Mouse (Mus musculus): ENCODE measurements at regions not wholly inside any gene's neighbourhood (a gene's known extent, or its start where the extent isn't known, plus 50 kb on each side); places are given as distances from the start of the nearest gene placed in this dataset.

- TF ChIP-seq ETS1 (IDR thresholded peaks at IDR 0.05; ENCODE audit: low read depth, low read length) (no peak), NELFE (IDR thresholded peaks at IDR 0.05; ENCODE audit: low read depth, low read length) (no peak), USF1 (IDR thresholded peaks at IDR 0.05; ENCODE audit: low read depth, low read length) (no peak), E2F4 (IDR thresholded peaks at IDR 0.05; ENCODE audit: borderline replicate concordance, low read depth, low read length) (no peak), MYB (IDR thresholded peaks at IDR 0.05; ENCODE audit: low read depth, low read length) (no peak), BHLHE40 (IDR thresholded peaks at IDR 0.05; ENCODE audit: borderline replicate concordance, low read depth, low read length) (no peak), GATA1 (IDR thresholded peaks at IDR 0.05; ENCODE audit: low read depth, low read length) (no peak), MXI1 (IDR thresholded peaks at IDR 0.05; ENCODE audit: low read depth, low read length) (no peak), NRF1 (IDR thresholded peaks at IDR 0.05; ENCODE audit: insufficient read depth, low read depth, low read length, poor library complexity, severe bottlenecking) (no peak), KAT2A (conservative IDR thresholded peaks at IDR 0.05; ENCODE audit: low read depth, low read length) (no peak), CTCF (IDR thresholded peaks at IDR 0.05 in 2 of 3, conservative IDR thresholded peaks at IDR 0.05 in 1 of 3; ENCODE audit: control insufficient read depth in 1 of 3, insufficient read depth in 1 of 3, low read depth in 2 of 3, low read length in 3 of 3, poor library complexity in 1 of 3, severe bottlenecking in 1 of 3) (no peak), CHD2 (IDR thresholded peaks at IDR 0.05; ENCODE audit: low read length) (no peak), TAL1 (IDR thresholded peaks at IDR 0.05; ENCODE audit: low read length) (no peak), RCOR1 (IDR thresholded peaks at IDR 0.05; ENCODE audit: low read depth, low read length) (no peak), ZMIZ1 (IDR thresholded peaks at IDR 0.05; ENCODE audit: low read depth, low read length) (no peak), POLR2AphosphoS2 (IDR thresholded peaks at IDR 0.05; ENCODE audit: low read length) (no peak)
- Histone ChIP-seq H3K9ac (ENCODE audit: control insufficient read depth, low read depth, low read length, poor library complexity, severe bottlenecking) (no peak overlapping the region), H3K27me3 (ENCODE audit: control insufficient read depth in 1 of 2, insufficient read depth in 2 of 2, low read length in 2 of 2) (no peaks in the 10 kb centered on the region)
These were observed 80.8 kb upstream of the Gria3 start for GRCm38 (mm10) chrX:41319896-41320295.

More at GRCm38 (mm10) chrX:41319896-41320295, 80.8 kb upstream of the Gria3 start:
- H3K36me3 ChIP-seq (ENCODE audit: control insufficient read depth in 1 of 2, insufficient read depth in 2 of 2, low read length in 2 of 2) = no peaks in the 10 kb centered on the region; a peak in 1 of 4 replicates
- no peaks in the 10 kb centered on the region for H3K9me3 ChIP-seq (replicated peaks; ENCODE audit: insufficient read depth, low read length)
- no peak for DNase-seq (ENCODE audit: low read depth, low spot score)
- no peaks in the 10 kb centered on the region for H3K79me2 ChIP-seq (ENCODE audit: control insufficient read depth, insufficient read depth, low read length, poor library complexity)
- H3K27ac ChIP-seq (ENCODE audit: control insufficient read depth, low read depth, low read length) = no peak overlapping the region
- H3K4me1 ChIP-seq (ENCODE audit: control insufficient read depth in 1 of 2, insufficient read depth in 2 of 2, low read length in 2 of 2) = peaks cover 0 to 3% of the 10 kb centered on the region in 2 experiments; a peak in 1 of 4 replicates
- H3K4me3 ChIP-seq (ENCODE audit: control insufficient read depth in 1 of 2, insufficient read depth in 1 of 2, low read depth in 2 of 2, low read length in 2 of 2) = no peak overlapping the region

Measured in MEL (cell line).